Mouse (Mus musculus) embryonic facial prominence, embryonic 13.5 days (tissue): Measurements from ENCODE around the gene Kars. TPM values are rescaled to one million over a fixed set of nuclear protein-coding genes. Genes with fewer than 3 reads are reported as not detected.

ENCODE experiments used
- ATAC-seq: fragments of 200-750 bp; cut with Nextera tagmentation; 2 replicates; pipeline ENCODE4 v1.8.0; 2017; ENCODE audit warnings: low read depth; ENCODE audit not compliant: insufficient number of reproducible peaks, insufficient read depth, low FRiP score, low TSS enrichment
- H3K27ac ChIP-seq: fragments of 300-500 bp; sonication (generic); 2 replicates; pipeline ENCODE4 v1.5.1; 2015; ENCODE audit warnings: moderate library complexity, mild to moderate bottlenecking, inconsistent platforms
- H3K27me3 ChIP-seq: fragments of 300-500 bp; sonication (generic); 2 replicates; pipeline ENCODE4 v1.6.1; 2015; ENCODE audit warnings: mild to moderate bottlenecking, inconsistent platforms
- H3K36me3 ChIP-seq: fragments of 300-500 bp; sonication (generic); 2 replicates; pipeline ENCODE4 v1.6.1; 2015; ENCODE audit warnings: mild to moderate bottlenecking, inconsistent platforms
- H3K4me1 ChIP-seq: fragments of 300-500 bp; sonication (generic); 2 replicates; pipeline ENCODE4 v1.6.1; 2015; ENCODE audit warnings: inconsistent platforms
- H3K4me2 ChIP-seq: fragments of 300-500 bp; sonication (generic); 2 replicates; pipeline ENCODE4 v1.6.1; 2015; ENCODE audit warnings: moderate library complexity, mild to moderate bottlenecking, inconsistent platforms
- H3K4me3 ChIP-seq: fragments of 300-500 bp; sonication (generic); 2 replicates; pipeline ENCODE4 v1.5.1; 2015; ENCODE audit warnings: mild to moderate bottlenecking, inconsistent platforms
- H3K9ac ChIP-seq: fragments of 300-500 bp; sonication (generic); 2 replicates; pipeline ENCODE4 v1.6.1; 2015; ENCODE audit warnings: mild to moderate bottlenecking, inconsistent platforms
- H3K9me3 ChIP-seq: fragments of 300-500 bp; sonication (generic); 2 replicates; pipeline ENCODE4 v1.6.1; 2016; ENCODE audit warnings: inconsistent platforms
- WGBS: fragments of 180-500 bp; shearing (Covaris S2); methylation state at CpG from one replicate; pipeline ENCODE4 v1.1.7; 2015; ENCODE audit warnings: mixed read lengths; 5-methylcytosine and 5-hydroxymethylcytosine counted together
- polyA plus RNA-seq: library from polyadenylated mRNA; unstranded; fragments of >200 nt; fragmentation: Nextera tagmentation; extraction: Ambion mirVana; gene quantifications from 2 replicates; pipeline ENCODE4 v1.2.1, GENCODE M21; 2015

Kars gene
- polyA plus RNA-seq, 1 experiment from 2014 or later = 220 TPM

DNA sequence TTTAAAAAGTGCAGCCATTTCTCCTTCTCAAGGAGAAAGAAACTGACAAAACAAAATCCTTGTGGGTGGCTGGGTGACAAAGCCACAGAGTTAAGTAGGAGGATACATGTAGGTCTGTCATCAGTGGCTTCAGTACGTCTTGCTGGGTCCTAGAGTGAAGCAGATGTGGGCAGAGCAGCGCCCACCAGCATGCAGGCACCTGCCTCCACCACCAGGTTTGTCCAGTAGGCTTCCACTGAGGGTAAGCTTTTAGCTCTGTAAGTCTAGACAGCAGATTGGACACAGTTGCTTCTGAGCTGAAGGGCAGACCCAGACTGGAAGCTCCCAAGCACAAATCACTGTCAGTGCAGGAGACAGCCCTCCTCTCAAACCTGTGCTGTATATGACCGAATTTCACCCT is 49.8 kb downstream of the Kars start:
- H3K9me3 ChIP-seq = no peaks in the 10 kb centered on the region
- no peaks in the 10 kb centered on the region for H3K27me3 ChIP-seq
- H3K4me2 ChIP-seq = no peak overlapping the region
- H3K4me1 ChIP-seq = peaks cover 10% of the 10 kb centered on the region
- peaks cover 28% of the 10 kb centered on the region for H3K36me3 ChIP-seq
- H3K9ac ChIP-seq = no peak overlapping the region
- no peak overlapping the region for H3K27ac ChIP-seq
- H3K4me3 ChIP-seq = no peak overlapping the region
- no peak for ATAC-seq
- whole genome bisulfite sequencing = 73% methylated on average over 3 of the region's 3 CpGs

DNA sequence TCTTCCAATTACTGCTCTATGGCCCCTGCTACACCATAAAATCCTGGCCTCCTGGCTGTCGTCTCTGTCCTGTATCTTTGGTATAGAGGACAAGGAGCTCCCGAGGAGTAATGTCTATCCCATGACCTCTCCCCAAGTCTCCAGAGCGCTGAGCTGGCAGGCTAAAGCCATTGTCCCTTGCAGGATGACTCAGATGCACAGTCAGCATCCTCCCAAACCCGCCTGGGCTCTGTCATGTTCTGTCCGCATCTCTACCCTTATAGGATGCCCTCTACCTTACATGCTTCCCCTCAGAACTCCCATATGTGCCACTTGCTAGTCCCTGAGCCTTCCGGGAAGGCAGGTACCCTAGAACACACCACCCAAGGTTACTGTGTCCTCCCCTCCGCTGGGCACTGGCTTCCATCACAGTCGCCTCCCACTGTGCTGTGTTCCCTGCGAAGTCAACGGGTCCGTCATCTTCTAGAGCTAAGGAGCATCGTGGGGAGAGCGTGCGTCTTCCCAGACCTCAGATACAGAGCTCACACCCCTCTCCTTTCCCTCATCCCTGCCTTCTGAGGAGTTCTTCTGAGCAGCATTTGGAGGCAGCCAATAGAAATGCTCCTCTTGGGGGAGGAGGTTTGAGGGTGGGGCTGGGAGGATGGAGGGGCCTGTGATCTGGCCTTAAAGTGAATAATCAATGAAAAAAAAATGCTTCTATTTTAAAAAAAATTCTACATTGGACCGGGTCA is 50.4 kb downstream of the Kars start:
- Histone ChIP-seq H3K4me3 (no peak overlapping the region), H3K36me3 (peaks cover 33% of the 10 kb centered on the region), H3K27ac (no peak overlapping the region), H3K4me2 (no peak overlapping the region), H3K4me1 (peaks cover 10% of the 10 kb centered on the region), H3K9ac (no peak overlapping the region), H3K9me3 (no peaks in the 10 kb centered on the region), H3K27me3 (no peaks in the 10 kb centered on the region)
- no peak for ATAC-seq
- WGBS = 76% methylated on average over 15 of the region's 15 CpGs

DNA sequence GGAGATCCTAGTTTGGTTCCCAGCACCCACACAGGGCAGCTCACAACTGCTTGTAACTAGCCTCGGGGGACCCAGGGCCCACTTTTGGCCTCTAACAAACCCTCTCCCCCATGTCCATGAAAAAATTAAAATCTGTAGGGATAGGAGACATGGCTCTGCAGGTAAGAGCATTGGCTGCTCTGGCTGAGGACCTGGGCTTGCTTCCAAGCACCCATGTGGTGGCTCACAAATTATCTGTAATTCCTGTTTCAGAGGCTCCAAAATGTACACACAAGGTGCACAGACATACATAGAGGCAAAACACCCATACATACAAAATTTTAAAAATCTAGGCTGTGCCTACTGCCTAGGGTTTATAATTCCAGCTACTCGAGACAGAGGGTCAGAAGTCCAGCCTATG is 53.9 kb downstream of the Kars start:
- H3K9ac ChIP-seq = no peak overlapping the region
- H3K36me3 ChIP-seq = peaks cover 62% of the 10 kb centered on the region
- H3K27ac ChIP-seq = no peak overlapping the region
- H3K9me3 ChIP-seq = no peaks in the 10 kb centered on the region
- H3K27me3 ChIP-seq = no peaks in the 10 kb centered on the region
- peaks cover 8% of the 10 kb centered on the region for H3K4me1 ChIP-seq
- 88% methylated on average over 2 of the region's 2 CpGs for WGBS
- H3K4me3 ChIP-seq = no peak overlapping the region
- no peak overlapping the region for H3K4me2 ChIP-seq
- ATAC-seq = no peak

DNA sequence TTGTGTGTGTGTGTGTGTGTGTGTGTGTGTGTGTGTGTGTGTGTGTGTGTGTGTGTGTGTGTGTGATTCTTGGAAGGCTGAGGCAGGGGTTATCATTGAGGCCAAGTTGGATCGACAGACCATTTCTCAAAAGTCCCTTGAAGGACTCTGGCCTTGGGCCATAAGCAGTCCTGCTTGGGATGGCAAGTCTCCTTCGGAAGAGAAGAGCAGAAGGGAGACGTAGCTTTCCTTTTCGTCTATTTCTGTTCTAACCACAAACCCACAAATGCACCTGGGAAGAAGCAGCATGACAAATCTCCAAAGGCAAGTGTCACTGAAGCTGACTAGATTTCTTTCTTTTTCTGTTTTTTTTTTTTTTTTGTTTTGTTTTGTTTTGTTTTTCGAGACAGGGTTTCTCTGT is 55.2 kb downstream of the Kars start:
- ATAC-seq = no peak
- 85% methylated on average over 5 of the region's 5 CpGs for WGBS
- H3K4me3 ChIP-seq = no peak overlapping the region
- H3K36me3 ChIP-seq = peaks cover 70% of the 10 kb centered on the region
- H3K4me1 ChIP-seq = peaks cover 8% of the 10 kb centered on the region
- no peaks in the 10 kb centered on the region for H3K27me3 ChIP-seq
- no peak overlapping the region for H3K9ac ChIP-seq
- no peaks in the 10 kb centered on the region for H3K9me3 ChIP-seq
- H3K27ac ChIP-seq = no peak overlapping the region
- no peak overlapping the region for H3K4me2 ChIP-seq

DNA sequence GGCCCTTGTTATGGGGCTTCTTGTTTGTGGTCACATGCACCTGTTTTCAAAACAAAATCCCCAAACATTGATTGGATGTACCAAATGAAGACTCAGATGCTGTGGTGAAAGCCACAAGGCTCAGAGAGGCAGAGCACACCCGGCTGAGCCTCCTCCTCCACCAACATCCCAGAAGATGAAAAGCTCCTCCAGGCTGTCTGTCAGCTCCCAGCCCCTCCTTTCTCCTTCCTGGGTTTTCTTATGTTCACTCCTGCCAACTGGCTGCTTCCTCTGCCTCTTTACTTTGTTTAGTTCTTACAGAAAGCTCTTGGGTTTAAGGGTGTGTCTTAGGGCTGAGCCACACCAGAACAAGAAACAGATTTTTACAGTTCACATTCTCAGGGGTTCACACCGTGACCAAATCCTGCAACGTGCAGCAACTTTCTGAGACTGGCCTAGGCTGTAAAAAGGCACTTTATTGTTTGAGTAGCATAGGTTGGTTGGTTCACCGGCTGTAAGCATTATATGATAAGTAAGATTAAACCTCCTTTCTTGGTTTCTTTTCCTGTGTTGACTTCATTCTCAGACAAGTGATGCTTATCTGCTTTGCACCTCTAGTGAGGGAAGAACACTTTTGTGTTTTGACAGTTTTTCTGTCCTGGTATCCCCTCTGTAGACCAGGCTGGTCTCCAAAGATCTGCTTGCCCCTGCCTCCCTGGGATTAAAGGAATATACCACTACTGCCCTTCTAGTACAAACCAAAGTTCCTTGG is 56.1 kb downstream of the Kars start:
- no peaks in the 10 kb centered on the region for H3K9me3 ChIP-seq
- peaks cover 71% of the 10 kb centered on the region for H3K36me3 ChIP-seq
- 52% methylated on average over 4 of the region's 4 CpGs for WGBS

DNA sequence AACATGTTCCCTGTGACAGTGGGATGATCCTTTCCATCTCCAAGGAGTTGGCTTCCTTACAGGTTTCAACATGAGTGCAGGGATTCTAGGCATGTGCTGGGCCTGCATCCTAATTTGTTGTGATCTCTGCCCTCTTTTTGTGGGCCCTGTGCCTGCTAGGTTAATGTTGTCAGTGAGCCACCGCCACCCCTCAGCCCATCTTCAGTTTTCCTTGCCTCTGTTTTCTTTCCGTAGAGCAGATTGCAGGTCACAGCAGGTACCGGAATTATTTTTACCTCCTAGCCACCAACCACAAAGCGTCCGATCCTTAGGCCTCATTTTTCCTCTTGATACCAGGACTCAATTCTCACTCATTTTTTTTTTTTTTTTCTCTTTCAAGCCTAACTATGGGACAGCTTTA is 59.2 kb downstream of the Kars start:
- 90% methylated on average over 5 of the region's 5 CpGs for WGBS
- H3K27me3 ChIP-seq = no peaks in the 10 kb centered on the region
- no peak overlapping the region for H3K27ac ChIP-seq
- peaks cover 72% of the 10 kb centered on the region for H3K36me3 ChIP-seq
- H3K4me3 ChIP-seq = no peak overlapping the region
- H3K4me2 ChIP-seq = no peak overlapping the region
- no peak for ATAC-seq
- H3K9me3 ChIP-seq = no peaks in the 10 kb centered on the region
- no peak overlapping the region for H3K9ac ChIP-seq
- H3K4me1 ChIP-seq = peaks cover 6% of the 10 kb centered on the region

More for the DNA sequence above, 56.1 kb downstream of the Kars start:
- Histone ChIP-seq H3K4me2 (no peak overlapping the region), H3K27ac (no peak overlapping the region), H3K27me3 (no peaks in the 10 kb centered on the region), H3K9ac (no peak overlapping the region), H3K4me1 (peaks cover 6% of the 10 kb centered on the region), H3K4me3 (no peak overlapping the region)
- ATAC-seq = no peak

DNA sequence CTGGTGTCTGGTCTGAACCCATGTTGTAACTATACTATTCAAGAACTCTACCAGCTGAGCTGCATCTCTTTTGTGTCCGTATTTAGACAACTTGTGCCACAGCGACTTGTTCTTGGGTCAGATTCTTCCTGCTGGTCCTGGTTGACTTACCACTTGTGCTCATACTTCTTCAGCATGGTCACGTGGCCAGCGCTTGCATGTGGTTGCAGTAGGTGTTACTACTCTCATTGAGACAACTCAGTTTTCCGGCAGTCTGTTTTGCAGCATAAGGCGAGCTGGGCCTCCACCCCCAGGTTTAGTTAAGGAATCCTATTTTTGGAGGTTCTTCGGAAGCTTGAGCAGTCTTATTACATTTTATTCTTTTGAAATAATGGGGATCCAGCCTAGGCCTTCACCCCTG is 59.8 kb downstream of the Kars start:
- Histone ChIP-seq H3K9me3 (no peaks in the 10 kb centered on the region), H3K27me3 (no peaks in the 10 kb centered on the region), H3K36me3 (peaks cover 72% of the 10 kb centered on the region), H3K27ac (no peak overlapping the region), H3K9ac (no peak overlapping the region), H3K4me3 (no peak overlapping the region), H3K4me1 (peaks cover 6% of the 10 kb centered on the region), H3K4me2 (no peak overlapping the region)
- ATAC-seq = no peak
- WGBS = 95% methylated on average over 7 of the region's 7 CpGs

DNA sequence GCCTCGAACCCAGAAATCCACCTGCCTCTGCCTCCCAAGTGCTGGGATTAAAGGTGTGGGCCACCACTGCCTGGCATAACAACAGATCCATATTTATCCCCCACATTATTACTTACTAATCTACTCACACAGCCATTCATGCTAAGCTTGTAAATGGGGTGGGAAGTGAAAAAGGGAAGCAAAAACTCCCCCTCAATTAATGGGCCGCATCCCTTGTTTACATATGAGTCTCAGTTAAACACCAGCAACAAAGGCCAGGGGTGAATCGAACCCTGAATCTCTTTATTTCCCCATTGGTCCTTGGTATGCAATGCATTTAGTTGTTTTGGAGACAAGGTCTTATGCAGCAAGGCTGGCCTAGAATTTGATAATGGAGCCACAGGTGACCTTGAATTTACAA is 60.3 kb downstream of the Kars start:
- Histone ChIP-seq H3K4me3 (no peak overlapping the region), H3K9me3 (no peaks in the 10 kb centered on the region), H3K4me2 (no peak overlapping the region), H3K4me1 (peaks cover 6% of the 10 kb centered on the region), H3K9ac (no peak overlapping the region), H3K27ac (no peak overlapping the region), H3K36me3 (peaks cover 72% of the 10 kb centered on the region), H3K27me3 (no peaks in the 10 kb centered on the region)
- ATAC-seq = no peak
- whole genome bisulfite sequencing = 88% methylated on average over 3 of the region's 3 CpGs

DNA sequence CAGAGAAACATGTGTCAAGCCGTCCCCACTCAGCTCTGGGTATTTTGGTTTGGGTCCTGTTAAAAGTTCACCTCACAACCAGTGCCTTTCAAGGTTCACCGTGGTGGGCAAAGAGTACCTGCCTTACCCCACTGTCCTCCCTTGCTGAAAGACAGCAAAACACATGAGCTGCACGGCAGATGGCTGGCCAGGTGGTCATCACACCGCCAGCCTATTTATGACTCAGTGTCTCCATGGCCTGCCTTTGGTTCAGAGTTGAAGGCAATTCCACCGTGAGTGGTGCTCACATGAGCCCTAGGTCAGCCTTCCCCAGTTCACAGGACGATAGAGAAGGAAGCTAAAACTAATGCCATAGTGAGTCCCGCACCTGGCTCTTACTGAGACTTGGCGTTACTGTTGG is 63.2 kb downstream of the Kars start:
- Histone ChIP-seq H3K27me3 (no peaks in the 10 kb centered on the region), H3K27ac (no peak overlapping the region), H3K4me1 (no peaks in the 10 kb centered on the region), H3K36me3 (peaks cover 73% of the 10 kb centered on the region), H3K4me3 (no peak overlapping the region), H3K9me3 (no peaks in the 10 kb centered on the region), H3K9ac (no peak overlapping the region), H3K4me2 (no peak overlapping the region)
- ATAC-seq = no peak
- 95% methylated on average over 8 of the region's 8 CpGs for WGBS

DNA sequence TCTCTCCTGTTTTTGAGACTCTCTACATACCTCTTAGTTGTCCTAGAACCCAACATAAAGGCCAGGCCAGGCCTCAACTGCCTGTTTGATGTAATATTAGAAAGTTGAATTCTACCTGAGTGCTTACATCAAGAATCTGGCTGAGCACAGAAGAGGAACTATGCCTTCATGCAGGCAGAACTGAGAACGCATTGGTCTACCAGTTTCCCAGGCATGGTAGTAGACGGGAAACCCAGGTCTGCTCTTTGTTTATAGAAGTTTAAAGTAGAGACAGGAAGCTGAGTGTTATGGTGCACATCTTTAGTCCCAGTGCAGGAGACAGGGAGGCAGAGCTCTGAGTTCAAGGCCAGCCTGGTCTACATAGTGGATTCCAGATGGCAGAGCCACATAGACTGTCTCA is 64.0 kb downstream of the Kars start:
- ATAC-seq = no peak
- Histone ChIP-seq H3K9me3 (no peaks in the 10 kb centered on the region), H3K4me3 (no peak overlapping the region), H3K27ac (no peak overlapping the region), H3K4me1 (peaks cover 2% of the 10 kb centered on the region), H3K27me3 (no peaks in the 10 kb centered on the region), H3K4me2 (no peak overlapping the region), H3K36me3 (peaks cover 78% of the 10 kb centered on the region), H3K9ac (no peak overlapping the region)
- 91% methylated on average over 2 of the region's 2 CpGs for WGBS

DNA sequence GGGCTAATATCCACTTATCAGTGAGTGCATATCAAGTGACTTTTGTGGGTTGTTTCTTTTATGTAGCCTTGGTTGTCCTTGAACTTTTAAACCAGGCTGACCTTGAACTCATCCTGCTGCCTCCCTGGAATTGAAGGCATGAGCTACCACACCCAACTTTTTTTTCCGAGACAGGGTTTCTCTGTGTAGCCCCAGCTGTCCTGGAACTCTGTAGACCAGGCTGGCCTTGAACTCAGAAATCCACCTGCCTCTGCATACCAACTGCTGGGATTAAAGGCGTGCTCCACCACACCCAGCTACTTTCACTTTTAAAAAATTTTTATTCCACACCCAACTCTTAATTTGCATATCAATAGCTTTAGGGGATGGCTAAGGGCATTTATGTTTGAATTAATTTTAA is 67.6 kb downstream of the Kars start:
- WGBS = 91% methylated on average over 2 of the region's 2 CpGs
- H3K9me3 ChIP-seq = no peaks in the 10 kb centered on the region
- peaks cover 20% of the 10 kb centered on the region for H3K4me1 ChIP-seq
- no peak overlapping the region for H3K27ac ChIP-seq
- no peak for ATAC-seq
- no peaks in the 10 kb centered on the region for H3K27me3 ChIP-seq
- no peak overlapping the region for H3K4me3 ChIP-seq
- no peak overlapping the region for H3K9ac ChIP-seq
- no peak overlapping the region for H3K4me2 ChIP-seq
- peaks cover 62% of the 10 kb centered on the region for H3K36me3 ChIP-seq
